Mouse (Mus musculus) limb, embryonic 10.5 days (tissue): Measurements from ENCODE around the gene Tlr6. TPM values are rescaled to one million over a fixed set of nuclear protein-coding genes. Genes with fewer than 3 reads are reported as not detected.

Source experiments
- DNase-seq: peaks from one replicate; pipeline ENCODE4 v3.0.0-alpha.2; 2017; ENCODE audit warnings: low spot score
- H3K27ac ChIP-seq: fragments of 300-500 bp; sonication (generic); 2 replicates; pipeline ENCODE4 v1.5.1; 2016; ENCODE audit warnings: mild to moderate bottlenecking
- H3K27me3 ChIP-seq: fragments of 300-500 bp; sonication (generic); 2 replicates; pipeline ENCODE4 v1.6.1; 2016; ENCODE audit warnings: low read depth, mild to moderate bottlenecking; ENCODE audit not compliant: poor library complexity, severe bottlenecking
- H3K36me3 ChIP-seq: fragments of 300-500 bp; sonication (generic); 2 replicates; pipeline ENCODE4 v1.6.1; 2016; ENCODE audit warnings: mild to moderate bottlenecking, moderate library complexity
- H3K4me1 ChIP-seq: fragments of 300-500 bp; sonication (generic); 2 replicates; pipeline ENCODE4 v1.6.1; 2016
- H3K4me3 ChIP-seq: fragments of 300-500 bp; sonication (generic); 2 replicates; pipeline ENCODE4 v1.5.1; 2016; ENCODE audit warnings: mild to moderate bottlenecking, moderate library complexity
- H3K9me3 ChIP-seq: fragments of 300-500 bp; sonication (generic); replicated peaks from 2 replicates; pipeline ENCODE4 v1.6.1; 2016; ENCODE audit warnings: mild to moderate bottlenecking
- WGBS: fragments of 180-500 bp; shearing (Covaris S2); methylation state at CpG from one replicate; pipeline ENCODE4 v1.1.7; 2016; 5-methylcytosine and 5-hydroxymethylcytosine counted together
- polyA plus RNA-seq: library from polyadenylated mRNA; unstranded; fragments of >200 nt; fragmentation: Nextera tagmentation; extraction: Ambion mirVana; gene quantifications from 2 replicates; pipeline ENCODE4 v1.2.1, GENCODE M21; 2016

Gene Tlr6
- polyA plus RNA-seq, 1 experiment from 2014 or later = 0.18 TPM

DNA sequence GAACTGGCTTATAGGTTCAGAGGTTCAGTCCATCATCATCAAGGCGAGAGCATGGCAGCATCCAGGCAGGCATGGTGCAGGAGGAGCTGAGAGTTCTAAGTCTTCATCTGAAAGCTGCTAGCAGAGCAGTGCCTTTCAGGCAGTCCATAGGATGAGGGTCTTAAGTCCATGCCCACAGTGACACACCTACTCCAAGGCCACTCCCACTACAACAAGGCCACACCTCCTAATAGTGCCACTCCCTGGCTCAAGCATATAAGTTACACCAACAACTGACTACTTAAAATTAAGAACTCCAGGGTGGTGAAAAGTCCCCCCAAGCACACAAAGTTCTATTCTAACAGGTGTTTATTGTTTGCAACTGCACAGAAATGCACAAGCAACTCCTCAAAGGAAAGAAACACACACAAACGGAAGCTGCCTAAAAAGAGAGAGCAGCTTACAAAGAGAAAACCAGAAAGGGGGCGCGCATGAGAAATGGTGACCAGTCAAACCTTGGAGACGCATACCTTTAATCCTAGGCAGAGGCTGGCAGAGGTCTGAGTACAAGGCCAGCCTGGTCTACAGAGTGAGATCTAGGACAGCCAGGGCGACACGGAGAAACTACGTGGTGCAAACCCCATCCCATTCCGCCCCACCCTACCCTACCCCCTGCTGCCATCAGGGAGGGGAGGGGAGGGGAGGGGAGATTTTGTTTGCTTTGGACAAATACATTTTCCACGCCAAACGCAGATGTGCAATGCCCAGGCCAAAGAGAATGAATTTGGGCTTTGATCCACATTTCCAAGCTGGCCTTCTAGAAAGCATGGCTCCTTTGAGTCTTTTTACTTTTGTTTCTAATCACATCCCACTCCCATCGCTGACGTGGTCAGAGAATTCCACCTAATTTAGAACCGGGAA is 9.3 kb upstream of the Tlr6 start:
- H3K4me1 ChIP-seq = peaks cover 20% of the 10 kb centered on the region
- DNase-seq = peak; percentile 53
- peak overlapping the region; percentile 89 for H3K27ac ChIP-seq
- no peaks in the 10 kb centered on the region for H3K36me3 ChIP-seq
- H3K27me3 ChIP-seq = peaks cover 6% of the 10 kb centered on the region; the same call in 1 of the 2 replicates
- H3K4me3 ChIP-seq = peak overlapping the region; percentile 80
- 4% methylated on average over 14 of the region's 14 CpGs for WGBS
- H3K9me3 ChIP-seq = no peaks in the 10 kb centered on the region

DNA sequence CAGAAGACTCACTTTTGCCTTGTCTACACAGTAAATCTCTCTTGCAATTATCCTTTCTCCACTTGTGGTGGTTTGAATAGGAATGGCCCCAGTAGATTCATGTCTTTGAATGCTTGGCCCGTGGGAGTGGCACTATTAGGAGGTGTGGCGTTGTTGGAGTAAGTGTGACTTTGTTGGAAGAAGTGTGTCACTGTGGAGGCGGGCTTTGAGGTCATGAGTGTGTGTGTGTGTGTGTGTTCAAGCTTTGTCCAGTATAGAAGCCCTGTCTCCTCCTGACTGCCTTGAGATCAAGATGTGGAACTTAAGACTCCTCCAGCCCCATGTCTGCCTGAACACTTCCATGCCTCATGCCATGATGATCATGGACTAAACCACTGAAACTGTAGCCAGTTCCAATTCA is 3.8 kb upstream of the Tlr6 start:
- Histone ChIP-seq H3K4me3 (no peak overlapping the region), H3K27ac (no peak overlapping the region), H3K36me3 (no peaks in the 10 kb centered on the region), H3K27me3 (no peaks in the 10 kb centered on the region), H3K4me1 (no peaks in the 10 kb centered on the region), H3K9me3 (no peaks in the 10 kb centered on the region)
- WGBS = 92% methylated on average over 3 of the region's 3 CpGs
- DNase-seq = no peak

DNA sequence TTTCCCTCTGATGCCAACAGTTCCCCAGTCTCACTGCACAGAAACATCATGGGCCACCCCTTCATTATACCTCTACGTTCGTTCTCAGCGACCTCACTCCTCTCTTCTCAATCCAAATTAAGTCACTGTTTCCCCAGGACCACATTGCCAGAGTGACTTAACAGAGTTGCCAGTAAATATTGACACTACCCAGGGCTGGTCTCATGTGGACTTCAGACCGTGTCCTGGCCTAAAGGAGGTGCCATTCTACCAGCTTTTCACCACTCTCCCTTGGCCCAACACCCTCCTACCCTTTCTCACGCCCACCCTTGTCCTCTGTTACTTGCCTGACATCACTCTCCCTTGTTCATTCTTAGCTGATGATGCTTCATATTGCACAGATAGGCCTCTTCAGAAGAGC is 3.4 kb upstream of the Tlr6 start:
- no peak overlapping the region for H3K27ac ChIP-seq
- H3K4me3 ChIP-seq = no peak overlapping the region
- no peaks in the 10 kb centered on the region for H3K9me3 ChIP-seq
- H3K27me3 ChIP-seq = no peaks in the 10 kb centered on the region
- H3K36me3 ChIP-seq = no peaks in the 10 kb centered on the region
- H3K4me1 ChIP-seq = no peaks in the 10 kb centered on the region
- no peak for DNase-seq
- WGBS = 82% methylated on average over 5 of the region's 5 CpGs

DNA sequence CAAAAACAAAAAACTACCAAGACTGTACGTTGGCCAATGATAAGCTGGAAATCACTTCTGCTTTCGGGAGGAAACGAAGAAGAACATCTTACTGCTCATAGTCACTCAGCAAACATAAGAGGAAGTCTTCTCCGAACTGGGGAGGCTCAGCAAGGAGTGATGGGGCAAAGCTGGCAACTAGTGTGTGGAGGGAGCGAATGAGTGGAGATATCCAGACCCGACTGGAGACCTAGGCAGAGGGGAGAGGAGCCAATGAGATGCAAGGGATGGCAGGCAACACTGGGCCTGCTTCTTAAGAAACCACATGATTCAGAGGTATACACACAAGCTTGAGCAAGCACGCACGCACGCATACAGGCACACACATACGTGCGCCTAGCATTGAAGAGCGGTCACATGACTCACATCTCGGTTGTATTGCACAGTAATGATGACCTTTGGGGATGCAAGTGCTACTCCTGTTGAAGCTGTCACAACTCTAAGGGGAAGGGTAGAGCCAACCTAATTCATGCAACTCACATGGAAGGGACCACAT is 1.0 kb upstream of the Tlr6 start:
- no peak overlapping the region for H3K27ac ChIP-seq
- DNase-seq = no peak
- no peaks in the 10 kb centered on the region for H3K4me1 ChIP-seq
- WGBS = 92% methylated on average over 13 of the region's 13 CpGs
- no peaks in the 10 kb centered on the region for H3K36me3 ChIP-seq
- H3K27me3 ChIP-seq = no peaks in the 10 kb centered on the region
- no peak overlapping the region for H3K4me3 ChIP-seq
- no peaks in the 10 kb centered on the region for H3K9me3 ChIP-seq

DNA sequence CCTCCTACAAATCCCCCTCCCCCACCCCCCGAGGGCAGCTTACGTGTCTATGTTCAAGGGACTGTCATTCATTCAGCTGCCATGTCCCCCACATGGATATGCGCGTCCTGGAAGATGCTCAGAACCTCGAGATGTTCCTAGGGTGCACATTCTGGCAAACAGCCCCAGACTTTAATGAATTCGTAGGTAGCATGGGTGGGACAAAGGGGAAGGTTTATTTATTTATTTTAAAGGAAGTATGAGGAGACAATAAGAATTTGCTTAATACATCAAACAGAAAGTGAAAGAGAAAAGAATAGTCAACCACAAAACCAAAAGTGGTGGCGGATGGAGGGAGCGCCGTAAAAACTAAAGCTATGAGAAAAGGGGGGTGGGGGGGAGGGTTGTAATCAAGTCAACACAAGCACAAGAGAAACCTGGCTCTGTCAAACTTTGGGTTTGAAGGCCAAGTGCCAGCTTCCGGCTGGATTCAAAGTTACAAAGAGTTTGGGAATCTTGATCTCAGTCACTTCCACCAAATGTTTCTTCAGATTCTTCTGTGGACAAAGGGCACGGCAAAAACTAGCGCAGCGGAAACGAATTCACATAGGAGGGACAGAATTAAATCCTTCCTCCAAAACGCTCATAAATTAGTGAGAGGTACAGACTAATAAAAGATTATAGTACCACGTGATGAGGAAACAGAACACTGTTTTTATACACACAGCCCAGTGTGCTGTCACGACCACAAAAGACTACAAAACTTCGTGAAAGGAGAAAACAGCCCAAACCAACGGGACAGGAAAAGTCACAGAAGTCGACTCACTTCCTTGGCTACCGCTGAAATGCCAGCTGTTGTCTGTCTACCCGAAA is 680 bp downstream of the Tlr6 start:
- no peak for DNase-seq
- 88% methylated on average over 22 of the region's 22 CpGs for WGBS
- no peaks in the 10 kb centered on the region for H3K9me3 ChIP-seq
- H3K27me3 ChIP-seq = no peaks in the 10 kb centered on the region
- no peaks in the 10 kb centered on the region for H3K4me1 ChIP-seq
- no peaks in the 10 kb centered on the region for H3K36me3 ChIP-seq
- no peak overlapping the region for H3K4me3 ChIP-seq
- H3K27ac ChIP-seq = no peak overlapping the region

DNA sequence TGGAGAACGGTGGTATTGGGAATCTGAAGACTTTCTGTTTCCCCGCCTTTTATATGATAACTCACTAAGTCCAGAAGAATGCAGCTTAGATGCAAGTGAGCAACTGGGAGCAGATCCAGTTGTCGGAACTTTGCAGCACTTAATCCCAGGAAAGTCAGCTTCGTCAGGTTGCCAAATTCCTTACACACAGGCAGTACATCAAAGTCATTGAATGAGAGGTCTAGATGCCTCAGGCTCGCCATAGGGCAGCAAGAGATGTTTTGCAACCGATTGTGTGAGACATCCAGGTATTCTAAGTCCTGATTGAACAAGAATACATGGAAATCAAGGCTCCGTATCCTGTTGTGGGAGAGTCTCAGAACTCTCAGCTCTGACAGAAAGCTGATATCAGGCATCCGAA is 5.0 kb downstream of the Tlr6 start:
- DNase-seq = no peak
- H3K27ac ChIP-seq = no peak overlapping the region
- H3K9me3 ChIP-seq = no peaks in the 10 kb centered on the region
- no peaks in the 10 kb centered on the region for H3K27me3 ChIP-seq
- no peak overlapping the region for H3K4me3 ChIP-seq
- WGBS = 80% methylated on average over 8 of the region's 8 CpGs
- H3K36me3 ChIP-seq = no peaks in the 10 kb centered on the region
- no peaks in the 10 kb centered on the region for H3K4me1 ChIP-seq

DNA sequence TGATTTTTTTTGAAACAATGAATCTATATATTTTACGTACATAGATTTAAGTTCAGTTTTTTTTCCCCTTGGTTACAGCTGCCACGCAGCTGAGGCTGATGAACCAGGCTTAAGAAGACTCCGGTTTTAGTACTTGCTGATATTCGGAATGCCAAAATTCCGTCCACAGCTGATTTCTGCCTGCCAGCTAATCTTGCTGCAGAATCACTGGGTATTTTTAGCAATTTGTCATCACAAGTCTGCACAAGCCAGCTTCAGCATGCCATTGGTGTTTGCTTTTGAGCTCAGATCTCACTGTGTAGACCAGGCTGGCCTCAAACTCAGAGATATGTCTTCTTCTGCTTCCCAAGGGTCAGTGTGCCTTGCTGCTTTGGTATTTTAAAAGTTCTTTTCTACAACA is 8.4 kb downstream of the Tlr6 start:
- Histone ChIP-seq H3K4me3 (no peak overlapping the region), H3K27ac (no peak overlapping the region), H3K9me3 (no peaks in the 10 kb centered on the region), H3K36me3 (no peaks in the 10 kb centered on the region), H3K4me1 (no peaks in the 10 kb centered on the region), H3K27me3 (no peaks in the 10 kb centered on the region)
- no peak for DNase-seq
- WGBS = 91% methylated on average over 5 of the region's 5 CpGs

DNA sequence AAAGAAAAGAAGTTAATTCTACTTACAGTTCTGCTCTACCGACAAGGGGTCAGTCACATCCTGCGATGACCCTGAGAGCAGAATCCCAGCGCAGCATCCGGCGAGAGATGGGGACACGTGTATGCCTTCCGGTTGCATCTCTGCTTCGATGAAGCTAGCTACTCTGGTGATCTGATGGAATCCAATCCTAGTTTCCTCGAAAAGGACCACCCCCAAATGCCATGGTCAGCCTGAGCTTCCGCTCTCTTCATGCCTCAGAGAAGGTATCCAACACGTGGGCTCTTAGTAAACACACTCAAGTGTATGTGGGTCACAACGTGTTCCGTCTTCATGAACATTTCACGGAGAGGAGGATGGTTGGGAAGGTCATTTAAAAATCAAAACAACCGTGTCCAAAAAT is 27.1 kb downstream of the Tlr6 start:
- DNase-seq = no peak
- Histone ChIP-seq H3K36me3 (no peaks in the 10 kb centered on the region), H3K4me1 (no peaks in the 10 kb centered on the region), H3K27ac (no peak overlapping the region), H3K27me3 (no peaks in the 10 kb centered on the region), H3K4me3 (no peak overlapping the region), H3K9me3 (no peaks in the 10 kb centered on the region)
- WGBS = 91% methylated on average over 15 of the region's 15 CpGs

DNA sequence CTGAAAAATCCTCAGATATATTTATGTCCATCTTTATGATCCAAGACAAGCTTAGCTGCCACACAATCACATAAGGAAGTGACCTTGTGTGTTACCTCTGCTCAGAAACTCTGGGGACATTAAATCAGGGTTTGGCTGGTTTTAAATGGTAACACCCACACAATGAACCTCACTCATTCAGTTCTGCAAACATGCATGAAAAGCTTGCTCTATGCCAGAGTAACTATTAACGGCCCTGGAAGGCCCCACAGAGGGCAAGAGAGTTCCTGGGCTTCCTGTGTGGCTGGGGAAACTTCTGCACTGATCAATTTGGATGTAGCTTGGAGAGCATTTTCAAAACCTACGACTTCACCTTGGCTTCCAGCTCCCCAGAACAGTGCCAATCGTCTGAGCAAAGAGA is 27.7 kb downstream of the Tlr6 start:
- no peaks in the 10 kb centered on the region for H3K36me3 ChIP-seq
- H3K27ac ChIP-seq = no peak overlapping the region

DNA sequence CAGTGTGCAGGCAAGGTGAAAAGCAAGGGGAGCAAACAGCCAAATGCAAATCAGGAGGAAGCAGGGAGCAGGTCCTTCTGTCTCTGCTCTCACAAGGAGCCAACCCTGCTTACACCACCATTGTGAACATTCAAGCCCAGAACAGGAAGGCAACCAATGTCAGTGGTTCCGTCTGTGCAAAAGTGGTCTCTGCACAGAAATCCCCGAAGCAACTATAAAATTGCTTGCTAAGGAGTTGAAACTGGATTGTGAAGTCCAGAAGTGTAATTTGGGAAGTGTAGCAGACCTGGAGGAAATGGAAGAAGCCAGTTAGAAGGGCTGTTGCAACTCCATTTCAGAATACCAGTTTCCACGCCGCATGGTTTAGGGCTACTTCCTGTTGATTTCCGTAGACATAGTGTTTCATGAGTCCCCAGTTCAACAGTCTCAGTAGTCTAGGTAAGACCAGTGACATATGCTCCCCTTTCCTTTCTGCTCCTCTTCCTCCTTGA is 37.0 kb downstream of the Tlr6 start:
- Histone ChIP-seq H3K4me1 (no peaks in the 10 kb centered on the region), H3K27ac (no peak overlapping the region), H3K27me3 (no peaks in the 10 kb centered on the region), H3K9me3 (no peaks in the 10 kb centered on the region), H3K36me3 (no peaks in the 10 kb centered on the region), H3K4me3 (no peak overlapping the region)
- 91% methylated on average over 5 of the region's 5 CpGs for WGBS
- peak; percentile 15 for DNase-seq

More for the DNA sequence above, 27.7 kb downstream of the Tlr6 start:
- Histone ChIP-seq H3K4me3 (no peak overlapping the region), H3K9me3 (no peaks in the 10 kb centered on the region), H3K4me1 (no peaks in the 10 kb centered on the region), H3K27me3 (no peaks in the 10 kb centered on the region)
- WGBS = 71% methylated on average over 3 of the region's 3 CpGs
- no peak for DNase-seq

DNA sequence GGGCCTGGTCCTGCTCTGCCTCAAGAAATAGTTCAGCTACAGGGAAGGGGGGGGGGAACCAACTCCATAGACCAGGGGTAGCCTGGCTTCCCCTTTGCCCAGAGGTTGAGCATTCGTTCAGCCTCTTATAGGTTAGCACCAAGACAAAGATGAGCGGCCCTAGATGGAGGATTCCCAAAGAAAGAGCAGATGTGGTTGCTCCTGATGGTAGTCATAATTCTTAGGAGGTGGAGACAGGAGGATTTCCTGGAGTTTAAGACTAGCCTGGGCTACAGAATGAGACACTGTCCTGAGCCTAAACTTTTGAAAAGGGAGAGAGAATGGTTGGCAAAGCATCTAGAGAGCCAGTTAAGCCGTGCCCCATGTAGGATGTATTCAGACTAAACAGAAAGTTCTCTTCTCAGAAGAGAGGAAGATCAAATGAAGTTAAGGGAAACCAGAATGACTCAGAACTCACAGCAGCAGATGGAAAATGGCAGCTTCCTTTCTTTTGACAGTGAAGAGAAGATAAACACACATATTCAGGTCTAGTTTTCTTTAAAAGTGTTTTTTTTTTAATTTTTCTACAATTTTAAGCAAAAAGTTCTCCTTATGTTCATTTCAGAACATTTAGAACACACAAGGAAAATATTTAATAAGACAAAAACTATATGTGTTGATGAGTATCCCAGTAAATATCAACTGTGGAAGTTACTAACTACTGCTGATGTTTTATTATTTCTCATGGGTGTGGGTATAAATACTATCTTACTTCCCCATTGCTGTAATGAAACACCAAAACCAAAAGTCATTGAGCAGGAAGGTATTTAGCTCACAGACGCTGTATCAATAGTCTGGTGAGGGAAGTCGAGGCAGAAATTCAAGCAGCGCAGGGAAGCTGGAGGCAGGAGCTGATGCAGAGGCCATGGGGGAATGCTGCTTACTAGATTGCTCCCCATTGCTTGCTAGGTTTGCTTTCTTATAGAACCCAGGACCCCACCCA is 41.0 kb downstream of the Tlr6 start:
- peak; percentile 12 for DNase-seq
- Histone ChIP-seq H3K4me1 (no peaks in the 10 kb centered on the region), H3K27me3 (no peaks in the 10 kb centered on the region), H3K27ac (no peak overlapping the region), H3K9me3 (peaks cover 2% of the 10 kb centered on the region; the same call in 1 of the 2 replicates), H3K36me3 (no peaks in the 10 kb centered on the region), H3K4me3 (no peak overlapping the region)
- WGBS = 92% methylated on average over 6 of the region's 6 CpGs

DNA sequence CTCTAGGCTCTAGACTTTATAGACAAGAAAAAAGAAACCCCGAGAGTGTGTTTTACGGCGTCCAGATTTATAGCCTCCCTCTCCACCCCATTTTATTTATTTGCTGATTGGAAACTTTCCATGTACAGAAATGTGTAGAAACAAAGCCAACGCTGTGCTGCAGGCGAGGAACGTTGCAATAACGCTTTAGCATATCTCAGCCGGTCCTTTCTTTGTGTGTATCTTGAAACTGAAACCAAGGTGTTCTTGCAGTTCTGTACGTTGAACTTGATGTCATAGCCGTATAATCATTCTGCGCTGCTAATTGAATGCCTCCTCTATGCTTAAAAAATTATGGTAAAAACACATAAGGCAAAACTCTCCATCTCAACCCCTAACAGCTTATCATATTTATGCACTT is 42.2 kb downstream of the Tlr6 start:
- 92% methylated on average over 11 of the region's 11 CpGs for WGBS
- H3K9me3 ChIP-seq = peaks cover 2% of the 10 kb centered on the region; the same call in 1 of the 2 replicates
- H3K27ac ChIP-seq = no peak overlapping the region
- H3K4me1 ChIP-seq = no peaks in the 10 kb centered on the region
- DNase-seq = peak; percentile 18
- no peak overlapping the region for H3K4me3 ChIP-seq
- no peaks in the 10 kb centered on the region for H3K36me3 ChIP-seq
- no peaks in the 10 kb centered on the region for H3K27me3 ChIP-seq
